Mouse (Mus musculus) neural tube, embryonic 10.5 days (tissue): ENCODE measurements around the gene Lgals1.
A peak's percentile ranks its signal among the peaks of the same experiment; 100 is the strongest.

Experiments used
- DNase-seq: peaks from one replicate; pipeline ENCODE4 v3.0.0-alpha.2; 2017; ENCODE audit warnings: low spot score; ENCODE audit errors: extremely low spot score

The Lgals1 gene

DNA sequence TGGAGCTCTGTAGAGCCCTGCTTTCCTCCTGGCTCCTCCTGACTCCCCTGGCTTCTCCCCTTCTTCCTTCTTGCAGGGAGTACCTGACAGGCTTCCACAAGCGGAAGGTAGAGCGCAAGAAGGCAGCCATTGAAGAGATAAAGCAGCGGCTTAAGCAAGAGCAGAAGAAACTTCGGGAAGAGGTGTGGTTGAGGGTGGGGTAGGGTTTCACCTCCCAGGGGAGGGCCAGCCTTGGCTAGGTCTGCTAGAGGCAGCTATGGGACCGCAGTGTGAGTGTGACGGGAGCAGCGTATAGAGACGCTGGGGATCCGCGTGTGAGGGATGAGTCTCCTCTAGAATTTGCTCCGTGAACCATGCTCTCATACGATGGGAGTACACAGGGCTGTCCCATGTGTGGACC lies 9.9 kb downstream of the Lgals1 start:
- DNase-seq = no peak

GRCm38 (mm10) chr15:78937311-78937710 lies 10.8 kb downstream of the Lgals1 start:
- no peak for DNase-seq

DNA sequence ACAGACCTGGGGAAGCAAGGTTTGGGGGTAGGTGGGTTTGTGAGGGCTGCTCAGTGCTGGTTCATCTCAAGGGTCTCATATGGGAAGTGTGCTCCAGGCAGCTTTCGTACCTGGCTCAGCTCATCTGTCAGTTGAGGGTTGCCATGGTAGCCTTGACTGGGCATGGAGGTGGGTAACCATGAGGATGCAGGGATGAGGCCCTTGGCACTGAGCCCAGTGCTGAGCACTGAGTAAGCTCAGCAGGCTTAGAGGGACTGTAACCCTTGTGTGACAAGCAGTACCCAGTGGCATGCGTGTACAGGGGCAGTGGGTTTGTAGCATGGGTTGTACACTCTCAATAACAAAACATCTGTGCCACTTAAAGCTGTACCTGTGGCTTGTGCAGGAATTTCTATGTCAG lies 11.4 kb downstream of the Lgals1 start:
- DNase-seq = no peak

DNA sequence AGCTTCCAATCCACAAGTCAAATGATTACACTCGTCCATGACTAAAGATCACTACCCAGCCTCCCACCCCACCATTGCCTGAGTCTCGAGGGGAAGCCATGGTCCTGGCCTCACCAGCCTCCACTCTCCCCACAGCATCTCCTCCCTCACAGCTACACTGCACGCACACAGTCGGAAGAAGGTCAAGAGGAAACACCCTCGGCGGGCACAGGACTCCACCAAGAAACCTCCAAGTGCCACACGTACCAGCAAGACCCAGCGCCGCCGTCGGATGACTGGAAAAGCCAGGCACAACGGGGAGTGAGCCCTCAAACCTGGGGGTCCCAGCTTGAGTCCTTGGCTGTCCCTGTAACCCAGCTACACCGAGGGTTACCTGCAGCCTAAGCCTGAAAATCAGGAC lies 13.8 kb downstream of the Lgals1 start:
- no peak for DNase-seq

DNA sequence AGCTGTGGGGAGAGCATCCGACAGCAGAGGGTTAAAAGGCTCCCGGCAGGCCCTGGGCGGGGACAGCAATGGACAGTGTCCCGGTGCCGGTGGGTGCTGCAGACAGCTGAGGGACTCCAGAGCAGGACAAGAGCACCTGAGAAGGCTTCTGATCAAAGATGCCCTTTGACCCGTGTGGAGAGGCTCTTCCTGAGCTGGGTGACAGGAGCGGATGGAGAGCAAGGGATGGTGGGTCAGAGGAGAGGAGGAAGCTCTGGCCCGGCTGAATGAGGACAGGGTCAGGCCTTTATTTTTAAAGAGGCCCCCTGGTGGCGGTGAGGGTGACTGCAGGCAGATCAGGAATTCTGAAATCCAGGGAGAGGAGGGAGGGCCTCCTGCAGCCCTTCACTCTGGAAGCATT lies 16.1 kb downstream of the Lgals1 start:
- DNase-seq = peak; percentile 89

DNA sequence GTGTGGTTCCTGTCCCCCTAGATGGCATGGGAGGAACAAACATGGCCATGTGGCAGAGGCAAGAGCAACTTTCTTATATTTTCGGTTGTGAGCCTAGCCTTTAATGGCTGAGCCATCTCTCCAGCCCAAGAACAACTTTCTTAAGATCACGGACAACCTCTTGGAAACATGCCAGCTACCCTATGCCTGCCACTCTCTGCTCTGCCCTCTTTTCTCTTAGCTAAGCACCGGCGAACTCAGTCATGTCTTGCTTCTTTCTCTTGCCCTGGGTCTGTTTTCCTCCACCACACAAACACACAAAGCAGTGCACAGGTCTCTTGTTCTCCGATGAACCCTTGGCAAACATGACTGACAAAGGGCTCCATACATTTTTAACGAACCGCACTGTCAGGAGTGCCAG lies 19.7 kb downstream of the Lgals1 start:
- no peak for DNase-seq

DNA sequence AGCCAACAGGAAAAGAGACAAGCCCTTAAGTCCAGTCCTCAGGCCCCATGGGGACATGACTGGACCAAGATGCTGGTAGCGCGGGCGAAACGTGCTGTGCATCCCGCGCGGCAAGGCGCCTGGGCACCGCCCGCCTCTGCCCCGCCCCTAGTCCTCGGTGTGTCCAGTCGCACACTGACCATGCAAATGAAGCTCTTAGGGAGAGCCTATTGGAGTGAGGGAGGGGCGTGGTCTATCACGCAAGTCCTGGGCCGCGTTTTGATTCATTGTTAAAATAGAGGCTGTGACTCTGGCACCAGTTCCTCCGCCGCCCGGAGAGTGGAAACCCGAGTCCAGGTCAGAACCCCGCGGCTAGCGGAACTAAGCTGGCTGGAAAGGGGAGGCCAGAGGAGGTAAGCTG lies 21.1 kb downstream of the Lgals1 start, which contains the start of gene Triobp:
Triobp (plus strand) TSS at position 68 of the 400 bp plus-strand sequence.
- peak; percentile 85 for DNase-seq

DNA sequence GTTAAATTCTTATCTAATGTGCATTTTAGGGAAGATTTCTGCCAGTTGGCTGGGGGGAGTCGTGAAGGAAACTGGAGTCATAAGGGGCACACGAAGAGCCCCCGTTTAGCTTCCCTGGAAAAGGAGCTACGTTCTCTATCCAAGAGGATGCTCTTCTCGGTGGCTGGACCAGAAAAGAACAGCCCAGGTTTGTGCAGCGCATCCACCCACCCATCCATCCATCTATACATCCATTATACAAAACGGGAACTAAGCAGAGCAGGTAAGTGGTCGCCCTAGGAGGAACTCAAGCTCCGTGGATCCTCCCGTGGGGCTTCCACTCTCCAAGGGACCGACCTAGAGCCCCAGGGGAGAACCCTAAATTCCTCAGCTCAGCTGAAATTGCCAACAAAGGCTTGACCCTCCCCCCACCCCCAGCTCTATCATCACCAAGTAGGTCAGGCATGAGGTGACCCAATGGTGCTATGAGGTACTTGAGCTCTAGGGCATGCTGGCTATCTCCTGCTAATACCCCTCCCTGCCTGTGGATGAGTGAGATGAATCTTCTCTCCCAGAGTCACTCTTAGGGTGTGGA lies 21.7 kb downstream of the Lgals1 start:
- peak; percentile 35 for DNase-seq

DNA sequence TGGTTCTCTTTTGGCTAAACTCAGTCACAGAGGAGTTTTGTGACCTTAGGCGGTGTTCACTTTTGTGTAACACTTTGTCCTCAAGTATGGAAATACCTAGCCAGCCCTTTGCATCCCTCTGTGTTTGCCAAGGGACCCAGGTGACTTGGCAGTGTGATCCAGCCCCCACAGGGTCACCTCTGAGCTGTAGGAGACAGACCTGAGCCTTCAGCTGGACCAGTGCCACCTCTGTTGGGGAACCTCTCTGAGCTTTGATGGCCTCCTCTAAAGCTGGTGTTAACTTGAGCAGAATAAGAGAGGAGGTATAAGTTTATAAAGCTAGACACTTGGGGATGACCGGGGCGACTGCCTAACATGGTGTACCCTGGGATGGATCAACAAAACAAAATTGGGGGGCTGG lies 22.4 kb downstream of the Lgals1 start:
- no peak for DNase-seq

GRCm38 (mm10) chr15:78955663-78956062 lies 29.1 kb downstream of the Lgals1 start:
- DNase-seq = no peak

DNA sequence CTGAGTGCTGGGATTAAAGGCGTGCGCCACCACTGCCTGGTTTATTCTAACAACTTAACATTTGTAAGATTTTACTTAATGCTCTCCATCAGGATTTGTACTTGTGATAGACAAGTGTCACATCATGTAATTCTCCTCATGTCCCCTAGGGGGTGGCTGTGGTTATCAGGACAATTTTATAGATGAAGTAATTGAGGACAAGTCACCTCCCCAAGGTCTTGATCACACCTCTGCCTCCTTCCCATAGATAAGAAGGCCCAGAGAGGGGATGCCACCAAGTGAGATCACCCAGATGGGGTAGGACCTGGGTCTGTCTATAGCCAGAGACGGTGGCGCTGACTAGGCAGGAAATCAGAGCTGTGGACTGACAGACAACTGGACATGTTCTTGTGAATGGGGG lies 29.8 kb downstream of the Lgals1 start:
- DNase-seq = no peak

GRCm38 (mm10) chr15:78957021-78957420 lies 30.5 kb downstream of the Lgals1 start:
- no peak for DNase-seq

- DNase-seq = no peak
These were observed 33.0 kb downstream of the Lgals1 start for GRCm38 (mm10) chr15:78959537-78959936.

- no peak for DNase-seq
These were observed 33.6 kb downstream of the Lgals1 start for GRCm38 (mm10) chr15:78960088-78960487.

- peak; percentile 63 for DNase-seq
These were observed 36.4 kb downstream of the Lgals1 start for GRCm38 (mm10) chr15:78962885-78963284.

- no peak for DNase-seq
These were observed 45.1 kb downstream of the Lgals1 start for GRCm38 (mm10) chr15:78971626-78972025.

DNA sequence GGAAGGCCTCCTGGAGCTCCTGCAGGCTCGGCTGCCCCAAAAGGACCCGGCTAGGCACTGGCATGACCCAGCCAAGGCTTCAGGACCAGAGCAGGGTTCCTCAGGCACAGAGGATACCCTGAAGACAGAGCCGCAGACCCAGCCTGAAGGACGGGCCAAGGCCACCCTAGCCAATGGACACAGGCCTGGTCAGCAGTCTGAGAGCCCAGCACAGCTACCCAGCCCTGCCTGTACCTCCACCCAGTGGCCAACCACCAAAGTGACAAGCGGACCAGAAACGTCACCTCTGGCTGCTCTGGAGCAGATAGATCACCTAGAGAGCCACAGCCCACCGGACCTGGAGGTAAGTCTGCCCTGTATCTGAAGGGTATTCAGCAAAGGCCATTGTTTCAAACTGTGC lies 47.4 kb downstream of the Lgals1 start:
- DNase-seq = no peak

DNA sequence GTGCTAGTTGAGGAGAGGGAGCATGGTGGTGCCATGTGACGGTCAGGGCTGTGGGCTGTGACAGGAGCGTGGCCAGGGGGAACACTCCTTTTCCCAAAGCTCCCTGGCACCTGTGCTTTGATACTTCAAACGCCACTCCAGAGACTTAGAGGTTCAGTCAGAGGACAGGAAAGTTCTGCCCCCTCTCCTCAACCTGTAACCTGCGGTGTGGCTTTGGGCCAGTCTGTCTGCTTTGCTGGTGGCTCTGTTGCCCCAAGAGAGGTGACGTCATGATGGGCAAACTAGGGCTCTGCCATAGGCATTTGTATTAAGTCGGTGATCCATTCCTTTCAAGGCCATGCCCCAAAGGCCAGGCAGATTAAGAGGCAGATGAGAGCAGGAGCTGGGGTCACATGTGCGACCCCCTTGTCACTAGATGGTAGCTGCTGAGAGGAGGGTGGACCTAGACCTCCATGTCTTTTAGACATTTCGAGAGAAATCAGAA lies 51.2 kb downstream of the Lgals1 start:
- no peak for DNase-seq

GRCm38 (mm10) chr15:78978875-78979274 lies 52.4 kb downstream of the Lgals1 start:
- peak; percentile 37 for DNase-seq
